Mouse (Mus musculus) kidney, adult 2 months (tissue): ENCODE measurements around the gene Tespa1.

Experiments used
- CTCF ChIP-seq: fragments of 200-500 bp; conservative IDR thresholded peaks from 2 replicates; pipeline ENCODE4 v1.5.1; 2011; ENCODE audit warnings: low read depth, mild to moderate bottlenecking, control low read depth, low read length, moderate library complexity, mixed read lengths; ENCODE audit not compliant: insufficient read depth, insufficient read length
- POLR2A ChIP-seq: fragments of 200-500 bp; IDR thresholded peaks from one replicate; pipeline ENCODE4 v1.6.1; 2011; ENCODE audit warnings: low read depth, low read length, control low read depth

DNA sequence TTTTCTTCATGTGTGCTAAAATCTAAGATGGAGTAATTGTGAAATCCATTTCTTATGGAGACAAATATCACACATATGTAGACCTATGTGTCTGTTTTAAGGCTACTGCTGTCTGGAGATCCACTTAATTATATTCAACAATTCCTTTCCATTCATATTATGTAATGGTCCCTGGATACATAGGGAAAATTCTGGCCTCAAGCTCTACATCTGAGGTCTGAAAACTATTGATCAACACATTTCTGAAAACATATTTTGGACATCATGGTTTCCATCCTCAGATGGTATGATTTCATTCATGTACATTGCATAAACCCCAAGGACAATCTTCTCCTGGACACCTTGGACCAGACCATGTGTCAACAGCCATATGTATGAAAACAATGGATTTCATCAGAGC lies 71.6 kb downstream of the Tespa1 start, which contains the start of gene Vmn2r84:
- TF ChIP-seq CTCF (no peak), POLR2A (no peak)
